Mouse (Mus musculus) olfactory bulb, adult 2 months (tissue): ENCODE data around the gene Fancd2.

Experiments
- CTCF ChIP-seq: fragments of 200-500 bp; IDR thresholded peaks from 2 replicates; pipeline ENCODE4 v1.5.1; 2012; ENCODE audit warnings: low read depth, mild to moderate bottlenecking, low read length, moderate library complexity; ENCODE audit not compliant: insufficient read depth
- POLR2A ChIP-seq: fragments of 200-500 bp; IDR thresholded peaks from 2 replicates; pipeline ENCODE4 v1.6.1; 2012; ENCODE audit warnings: mild to moderate bottlenecking, low read depth, low read length, moderate library complexity; ENCODE audit not compliant: insufficient read depth

- TF ChIP-seq POLR2A (no peak), CTCF (no peak)
Measured at GRCm38 (mm10) chr6:113599833-113600232, 68.4 kb downstream of the Fancd2 start.
